Mouse (Mus musculus) limb, embryonic 12.5 days (tissue): ENCODE measurements around the gene Prm1. TPM values are rescaled to one million over a fixed set of nuclear protein-coding genes. Genes with fewer than 3 reads are reported as not detected.

Source experiments
- ATAC-seq: fragments of 200-750 bp; cut with Nextera tagmentation; 2 replicates; pipeline ENCODE4 v1.8.0; 2017; ENCODE audit warnings: low read depth, moderate TSS enrichment; ENCODE audit not compliant: insufficient number of reproducible peaks, insufficient read depth, low FRiP score, low TSS enrichment
- H3K27ac ChIP-seq: fragments of 300-500 bp; sonication (generic); 2 replicates; pipeline ENCODE4 v1.5.1; 2016; ENCODE audit warnings: mild to moderate bottlenecking, moderate library complexity
- H3K27me3 ChIP-seq: fragments of 300-500 bp; sonication (generic); 2 replicates; pipeline ENCODE4 v1.6.1; 2016; ENCODE audit warnings: mild to moderate bottlenecking, moderate library complexity
- H3K36me3 ChIP-seq: fragments of 300-500 bp; sonication (generic); 2 replicates; pipeline ENCODE4 v1.6.1; 2016; ENCODE audit warnings: mild to moderate bottlenecking, moderate library complexity
- H3K4me1 ChIP-seq: fragments of 300-500 bp; sonication (generic); replicated peaks from 2 replicates; pipeline ENCODE4 v1.6.1; 2016
- H3K4me2 ChIP-seq: fragments of 300-500 bp; sonication (generic); 2 replicates; pipeline ENCODE4 v1.6.1; 2016; ENCODE audit warnings: mild to moderate bottlenecking, moderate library complexity
- H3K4me3 ChIP-seq: fragments of 300-500 bp; sonication (generic); replicated peaks from 2 replicates; pipeline ENCODE4 v1.5.1; 2016; ENCODE audit warnings: mild to moderate bottlenecking
- H3K9ac ChIP-seq: fragments of 300-500 bp; sonication (generic); replicated peaks from 2 replicates; pipeline ENCODE4 v1.6.1; 2016; ENCODE audit warnings: mild to moderate bottlenecking, moderate library complexity
- H3K9me3 ChIP-seq: fragments of 300-500 bp; sonication (generic); 2 replicates; pipeline ENCODE4 v1.6.1; 2016; ENCODE audit warnings: mild to moderate bottlenecking, moderate library complexity
- WGBS: fragments of 180-500 bp; shearing (Covaris S2); methylation state at CpG from one replicate; pipeline ENCODE4 v1.1.7; 2016; 5-methylcytosine and 5-hydroxymethylcytosine counted together
- polyA plus RNA-seq: library from polyadenylated mRNA; unstranded; fragments of >200 nt; fragmentation: Nextera tagmentation; extraction: Ambion mirVana; gene quantifications from 2 replicates; pipeline ENCODE4 v1.2.1, GENCODE M21; 2016

Gene Prm1
- polyA plus RNA-seq, 1 experiment from 2014 or later, result 0.51 TPM

DNA sequence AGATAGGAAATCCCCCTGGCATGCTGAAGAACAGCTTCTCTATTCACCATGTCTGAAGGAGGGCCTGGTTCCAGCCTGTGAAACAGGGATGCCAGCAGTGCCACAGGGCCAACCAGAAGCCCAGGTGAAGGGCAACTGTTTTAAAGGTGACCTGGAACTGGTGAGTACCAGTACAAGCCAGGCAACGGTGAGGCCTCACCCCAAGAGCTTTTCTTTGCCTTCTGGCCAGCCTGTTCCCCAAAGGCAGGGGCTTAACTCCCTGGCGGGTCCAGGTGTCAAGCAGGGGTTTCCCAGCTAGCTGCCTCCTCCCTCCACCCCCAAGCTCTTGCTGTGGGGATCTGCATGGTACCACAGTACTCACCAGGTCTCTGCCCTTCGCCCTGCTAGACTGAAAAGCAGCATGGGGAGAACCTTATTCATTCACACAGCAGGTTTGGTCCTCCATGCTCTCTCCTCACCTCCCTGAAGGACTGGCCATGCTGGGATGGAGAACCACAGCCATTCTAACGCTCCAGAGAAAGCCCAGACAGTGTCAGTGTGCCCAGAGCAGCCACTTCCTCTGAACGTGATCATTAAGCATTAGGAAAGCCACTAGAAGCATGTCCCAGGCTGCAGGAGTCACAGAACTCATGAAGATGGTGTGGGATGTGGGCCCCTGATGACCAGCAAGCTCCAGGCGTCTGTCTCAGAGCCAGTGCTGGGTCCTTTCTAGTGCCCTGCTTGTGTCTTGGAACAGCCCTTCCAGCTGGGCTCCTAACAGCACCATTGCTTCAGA lies 23.1 kb downstream of the Prm1 start:
- H3K4me2 ChIP-seq, result peak overlapping the region; percentile 99
- H3K27ac ChIP-seq, result peak overlapping the region; percentile 77
- 44% methylated on average over 6 of the region's 6 CpGs for WGBS
- H3K36me3 ChIP-seq, result no peaks in the 10 kb centered on the region
- ATAC-seq, result no peak
- H3K4me1 ChIP-seq, result peaks cover 64% of the 10 kb centered on the region
- 0 out of 2 replicates have a peak, but pooled peaks cover 3% of the 10 kb centered on the region for H3K27me3 ChIP-seq
- no peaks in the 10 kb centered on the region for H3K9me3 ChIP-seq
- H3K9ac ChIP-seq, result peak overlapping the region; percentile 31; the same call in 1 of the 2 replicates
- H3K4me3 ChIP-seq, result peak overlapping the region; percentile 67

- H3K4me3 ChIP-seq, result peak overlapping the region; percentile 67; the same call in 1 of the 2 replicates
- H3K9ac ChIP-seq, result no peak overlapping the region; the same call in 1 of the 2 replicates
- H3K27ac ChIP-seq, result peak overlapping the region; percentile 77
- 26% methylated on average over 9 of the region's 9 CpGs for WGBS
- no peak for ATAC-seq
- peak overlapping the region; percentile 99 for H3K4me2 ChIP-seq
- no peaks in the 10 kb centered on the region for H3K36me3 ChIP-seq
- H3K9me3 ChIP-seq, result no peaks in the 10 kb centered on the region
- 0 out of 2 replicates have a peak, but pooled peaks cover 3% of the 10 kb centered on the region for H3K27me3 ChIP-seq
- peaks cover 60% of the 10 kb centered on the region for H3K4me1 ChIP-seq
These were observed 23.7 kb downstream of the Prm1 start for GRCm38 (mm10) chr16:10781862-10782371.

DNA sequence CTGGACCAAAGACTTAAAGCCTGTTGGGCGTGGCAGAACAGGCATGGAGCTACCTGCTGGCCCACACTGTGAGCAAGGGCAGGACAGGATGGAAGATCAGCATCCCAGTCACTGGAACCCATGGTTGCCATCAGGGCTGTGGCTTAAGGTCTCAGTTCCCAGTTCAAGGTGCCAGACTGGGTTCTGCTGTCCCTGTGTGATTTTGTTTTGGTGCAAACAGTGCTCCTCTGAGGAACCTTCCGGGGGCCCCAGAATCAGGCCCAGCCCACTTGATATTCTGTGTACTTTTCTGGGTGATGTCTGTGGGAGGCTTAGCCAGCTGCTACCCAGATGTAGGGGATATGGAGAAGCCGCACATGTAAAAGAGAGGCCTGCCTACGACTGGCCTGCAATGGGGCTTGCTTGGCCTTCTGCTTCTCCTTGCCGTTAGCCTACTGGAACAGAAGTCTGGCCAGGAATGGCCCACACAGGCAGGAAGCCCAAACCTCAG lies 25.0 kb downstream of the Prm1 start:
- no peak for ATAC-seq
- 0 out of 2 replicates have a peak, but pooled peaks cover 3% of the 10 kb centered on the region for H3K27me3 ChIP-seq
- H3K9me3 ChIP-seq, result no peaks in the 10 kb centered on the region
- WGBS, result 50% methylated on average over 5 of the region's 5 CpGs
- no peak overlapping the region for H3K4me2 ChIP-seq
- H3K4me3 ChIP-seq, result no peak overlapping the region
- peaks cover 47% of the 10 kb centered on the region for H3K4me1 ChIP-seq
- peak overlapping the region; percentile 77 for H3K27ac ChIP-seq
- H3K36me3 ChIP-seq, result no peaks in the 10 kb centered on the region
- no peak overlapping the region for H3K9ac ChIP-seq

DNA sequence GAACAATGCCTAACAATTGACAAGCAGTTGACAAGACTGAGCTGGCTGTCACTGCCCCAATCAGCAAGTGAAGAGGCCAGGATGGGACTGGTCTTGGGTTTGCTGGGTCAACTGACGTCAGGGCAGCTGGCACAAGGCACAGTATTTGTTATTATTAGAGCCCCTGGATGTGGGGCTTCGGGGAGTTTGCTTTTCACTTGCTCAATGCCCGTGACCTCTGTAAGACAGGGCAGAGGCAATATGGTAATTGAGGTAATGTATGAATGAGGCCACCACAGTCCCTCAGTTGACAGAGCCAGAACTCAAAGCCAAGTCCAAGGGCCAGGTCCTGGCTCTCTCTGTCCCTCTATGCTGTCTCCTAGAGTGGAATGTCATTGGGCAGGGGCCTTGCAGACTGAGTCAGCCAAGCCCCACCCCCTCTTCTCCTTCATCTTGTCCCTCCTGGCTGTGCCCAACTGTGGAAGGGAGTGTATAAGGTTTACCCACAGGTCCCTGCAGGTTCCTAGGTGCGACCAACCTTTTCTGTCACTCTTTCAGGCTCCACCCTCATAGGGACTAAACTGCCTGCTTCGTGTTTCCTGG lies 28.0 kb downstream of the Prm1 start:
- no peak overlapping the region for H3K4me2 ChIP-seq
- H3K36me3 ChIP-seq, result no peaks in the 10 kb centered on the region

GRCm38 (mm10) chr16:10776322-10776721 lies 29.3 kb downstream of the Prm1 start:
- H3K36me3 ChIP-seq, result no peaks in the 10 kb centered on the region
- no peak overlapping the region for H3K9ac ChIP-seq
- peaks cover 14% of the 10 kb centered on the region for H3K4me1 ChIP-seq
- H3K27me3 ChIP-seq, result no peaks in the 10 kb centered on the region
- H3K27ac ChIP-seq, result no peak overlapping the region
- H3K4me2 ChIP-seq, result no peak overlapping the region
- H3K4me3 ChIP-seq, result no peak overlapping the region
- no peaks in the 10 kb centered on the region for H3K9me3 ChIP-seq
- ATAC-seq, result no peak
- WGBS, result 69% methylated on average over 7 of the region's 7 CpGs

More for the DNA sequence above, 28.0 kb downstream of the Prm1 start:
- ATAC-seq, result no peak
- no peak overlapping the region for H3K27ac ChIP-seq
- no peak overlapping the region for H3K9ac ChIP-seq
- H3K4me3 ChIP-seq, result no peak overlapping the region
- H3K9me3 ChIP-seq, result no peaks in the 10 kb centered on the region
- WGBS, result 74% methylated on average over 5 of the region's 5 CpGs
- peaks cover 27% of the 10 kb centered on the region for H3K4me1 ChIP-seq
- H3K27me3 ChIP-seq, result no peaks in the 10 kb centered on the region

- Histone ChIP-seq H3K9me3 (no peaks in the 10 kb centered on the region), H3K27ac (no peak overlapping the region), H3K4me1 (peaks cover 7% of the 10 kb centered on the region), H3K4me2 (no peak overlapping the region), H3K27me3 (no peaks in the 10 kb centered on the region), H3K36me3 (no peaks in the 10 kb centered on the region), H3K9ac (no peak overlapping the region), H3K4me3 (no peak overlapping the region)
- ATAC-seq, result no peak
- WGBS, result 55% methylated on average over 4 of the region's 4 CpGs
These were observed 30.9 kb downstream of the Prm1 start for GRCm38 (mm10) chr16:10774726-10775125.

- H3K4me2 ChIP-seq, result no peak overlapping the region
- no peak overlapping the region for H3K4me3 ChIP-seq
- WGBS, result 86% methylated on average over 8 of the region's 8 CpGs
- H3K4me1 ChIP-seq, result peaks cover 11% of the 10 kb centered on the region
- H3K27me3 ChIP-seq, result peaks cover 2% of the 10 kb centered on the region; the same call in 1 of the 2 replicates
- ATAC-seq, result no peak
- no peak overlapping the region for H3K9ac ChIP-seq
- H3K9me3 ChIP-seq, result no peaks in the 10 kb centered on the region
- no peak overlapping the region for H3K27ac ChIP-seq
- no peaks in the 10 kb centered on the region for H3K36me3 ChIP-seq
These were observed 32.1 kb downstream of the Prm1 start for GRCm38 (mm10) chr16:10773543-10773942.

DNA sequence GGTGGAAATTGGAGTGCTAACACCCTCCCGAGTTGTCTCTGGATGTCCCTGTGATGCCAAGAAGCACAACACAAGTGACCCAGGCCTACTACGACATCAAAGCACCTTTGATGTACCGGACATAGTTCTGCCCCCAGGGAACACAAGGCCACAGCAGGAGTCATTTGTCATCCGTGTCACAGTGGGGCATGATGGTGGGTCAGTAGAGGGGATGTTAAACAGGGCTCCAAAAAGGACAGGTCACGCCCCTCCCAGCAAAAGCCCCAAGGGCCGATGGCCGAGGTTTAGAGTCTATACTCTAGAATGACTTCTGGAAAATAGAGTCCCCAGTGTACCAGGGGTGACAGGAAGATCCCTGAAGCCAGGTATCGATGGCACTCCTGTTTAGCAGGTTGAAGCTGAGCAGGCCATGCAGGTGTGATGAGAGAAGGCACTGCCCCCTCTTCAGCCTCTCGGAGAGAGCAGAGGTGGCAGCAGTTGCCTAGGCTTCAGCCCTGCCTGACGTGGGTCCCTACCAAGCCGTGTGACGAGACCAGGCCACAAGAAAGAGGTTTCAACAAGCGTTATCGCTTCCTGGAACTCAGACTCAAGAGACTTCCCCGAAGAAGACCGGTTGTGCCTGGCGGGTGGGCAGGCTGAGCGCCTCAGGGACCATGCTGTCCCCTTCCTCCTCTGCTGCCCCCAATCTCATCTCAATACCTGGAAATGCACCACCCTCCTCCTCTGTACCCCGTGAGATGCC lies 33.7 kb downstream of the Prm1 start:
- WGBS, result 44% methylated on average over 19 of the region's 19 CpGs
- Histone ChIP-seq H3K4me3 (no peak overlapping the region), H3K36me3 (no peaks in the 10 kb centered on the region), H3K9ac (no peak overlapping the region), H3K4me1 (peaks cover 11% of the 10 kb centered on the region), H3K4me2 (no peak overlapping the region), H3K27ac (no peak overlapping the region), H3K9me3 (no peaks in the 10 kb centered on the region), H3K27me3 (peaks cover 2% of the 10 kb centered on the region; the same call in 1 of the 2 replicates)
- no peak for ATAC-seq

- H3K27ac ChIP-seq, result no peak overlapping the region
- 48% methylated on average over 4 of the region's 4 CpGs for WGBS
- no peak for ATAC-seq
These were observed 34.9 kb downstream of the Prm1 start for GRCm38 (mm10) chr16:10770531-10771325.

DNA sequence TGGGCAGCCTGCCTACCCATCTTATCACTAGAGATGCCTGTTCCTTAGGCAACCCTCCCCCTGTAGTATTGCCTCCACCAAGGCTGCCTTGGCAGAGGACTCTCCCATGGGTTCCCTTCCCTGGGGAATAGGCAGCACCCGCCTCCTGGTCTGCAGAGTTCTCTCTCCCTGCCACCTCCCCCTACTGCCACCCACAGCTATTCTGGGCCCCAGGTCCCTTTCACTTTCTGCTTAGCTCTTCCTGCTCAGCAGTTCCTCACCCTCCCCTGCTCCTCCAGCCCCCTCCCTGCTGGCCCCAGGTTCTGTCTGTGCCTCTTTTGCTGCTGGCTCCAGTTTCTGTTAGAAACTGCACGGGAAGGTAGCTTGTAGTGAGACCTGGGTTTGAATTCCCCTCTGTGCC lies 36.0 kb downstream of the Prm1 start:
- Histone ChIP-seq H3K4me3 (no peak overlapping the region), H3K4me2 (no peak overlapping the region), H3K27ac (no peak overlapping the region), H3K36me3 (no peaks in the 10 kb centered on the region), H3K4me1 (peaks cover 11% of the 10 kb centered on the region), H3K27me3 (peaks cover 2% of the 10 kb centered on the region; the same call in 1 of the 2 replicates), H3K9me3 (no peaks in the 10 kb centered on the region), H3K9ac (no peak overlapping the region)
- ATAC-seq, result no peak
- 44% methylated on average over 2 of the region's 2 CpGs for WGBS

More at GRCm38 (mm10) chr16:10770531-10771325, 34.9 kb downstream of the Prm1 start:
- Histone ChIP-seq H3K9ac (no peak overlapping the region), H3K9me3 (no peaks in the 10 kb centered on the region), H3K36me3 (no peaks in the 10 kb centered on the region), H3K4me1 (peaks cover 11% of the 10 kb centered on the region), H3K4me2 (no peak overlapping the region), H3K27me3 (peaks cover 2% of the 10 kb centered on the region; the same call in 1 of the 2 replicates), H3K4me3 (no peak overlapping the region)
